Mouse (Mus musculus) kidney, embryonic 15.5 days (tissue): ENCODE results near the gene Hipk4. TPM values are rescaled to one million over a fixed set of nuclear protein-coding genes. Genes with fewer than 3 reads are reported as not detected.
"Not testable (repeated sequence)": the region's sequence is repeated elsewhere in the genome, so short reads cannot be mapped to it uniquely, and the experiment has no call there.

Experiments
- ATAC-seq: fragments of 200-750 bp; cut with Nextera tagmentation; replicated peaks from 2 replicates; pipeline ENCODE4 v1.8.0; 2017; ENCODE audit warnings: moderate TSS enrichment; ENCODE audit not compliant: low FRiP score
- H3K27ac ChIP-seq: fragments of 300-500 bp; sonication (generic); 2 replicates; pipeline ENCODE4 v1.5.1; 2015; ENCODE audit warnings: mild to moderate bottlenecking, inconsistent platforms
- H3K27me3 ChIP-seq: fragments of 300-500 bp; sonication (generic); 2 replicates; pipeline ENCODE4 v1.6.1; 2015; ENCODE audit warnings: inconsistent platforms
- H3K36me3 ChIP-seq: fragments of 300-500 bp; sonication (generic); 2 replicates; pipeline ENCODE4 v1.6.1; 2015; ENCODE audit warnings: inconsistent platforms
- H3K4me1 ChIP-seq: fragments of 300-500 bp; sonication (generic); 2 replicates; pipeline ENCODE4 v1.6.1; 2015; ENCODE audit warnings: inconsistent platforms
- H3K4me2 ChIP-seq: fragments of 300-500 bp; sonication (generic); 2 replicates; pipeline ENCODE4 v1.6.1; 2015; ENCODE audit warnings: moderate library complexity, mild to moderate bottlenecking, inconsistent platforms
- H3K4me3 ChIP-seq: fragments of 300-500 bp; sonication (generic); replicated peaks from 2 replicates; pipeline ENCODE4 v1.5.1; 2015; ENCODE audit warnings: mild to moderate bottlenecking, inconsistent platforms
- H3K9ac ChIP-seq: fragments of 300-500 bp; sonication (generic); 2 replicates; pipeline ENCODE4 v1.6.1; 2015; ENCODE audit warnings: mild to moderate bottlenecking, inconsistent platforms
- H3K9me3 ChIP-seq: fragments of 300-500 bp; sonication (generic); replicated peaks from 2 replicates; pipeline ENCODE4 v1.6.1; 2016; ENCODE audit warnings: inconsistent platforms
- WGBS: fragments of 180-500 bp; shearing (Covaris S2); methylation state at CpG from one replicate; pipeline ENCODE4 v1.1.7; 2015; ENCODE audit warnings: mixed read lengths; 5-methylcytosine and 5-hydroxymethylcytosine counted together
- polyA plus RNA-seq: library from polyadenylated mRNA; unstranded; fragments of >200 nt; fragmentation: Nextera tagmentation; extraction: Ambion mirVana; gene quantifications from 2 replicates; pipeline ENCODE4 v1.2.1, GENCODE M21; 2015

Hipk4 gene
- polyA plus RNA-seq, 1 experiment from 2014 or later: 0.92 TPM

DNA sequence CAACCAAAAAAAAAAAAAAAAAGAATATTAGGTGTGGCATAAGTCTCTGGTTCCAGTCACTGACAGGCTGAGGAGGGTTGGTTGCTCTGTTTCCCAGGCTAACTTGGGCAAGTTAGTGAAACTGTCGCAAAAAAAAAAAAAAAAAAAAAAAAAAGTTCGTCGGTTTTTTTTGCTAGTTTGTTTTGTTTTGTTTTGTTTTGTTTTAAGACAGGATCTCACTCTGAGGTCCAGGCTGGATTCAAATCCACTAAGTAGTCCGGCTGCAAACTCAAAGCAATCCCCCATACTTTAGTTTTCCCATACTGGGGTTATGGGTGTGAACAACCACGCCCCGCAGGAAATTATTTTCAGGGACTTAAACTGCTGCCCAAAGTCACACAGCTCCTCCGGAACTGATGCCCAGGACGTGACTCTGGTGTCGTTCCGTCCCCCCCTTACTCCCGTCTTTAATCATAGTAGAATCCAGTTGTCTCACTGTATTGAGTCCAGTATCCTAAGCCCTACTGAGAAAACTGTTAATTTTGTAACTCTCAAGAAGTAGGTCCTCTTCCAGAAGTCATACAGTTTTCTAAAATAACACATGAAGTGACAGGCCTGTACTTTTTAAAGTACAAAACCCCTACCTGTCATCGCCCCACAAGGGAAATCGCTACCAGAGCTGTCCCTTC lies 36.8 kb upstream of the Hipk4 start:
- Histone ChIP-seq H3K9me3 (no peaks in the 10 kb centered on the region), H3K9ac (peak overlapping the region; percentile 50), H3K27me3 (no peaks in the 10 kb centered on the region), H3K4me1 (peaks cover 54% of the 10 kb centered on the region), H3K4me3 (peak overlapping the region; percentile 81), H3K4me2 (peak overlapping the region; percentile 74), H3K27ac (peak overlapping the region; percentile 99), H3K36me3 (peaks cover 9% of the 10 kb centered on the region)
- ATAC-seq: no peak
- 1% methylated on average over 13 of the region's 13 CpGs for WGBS

DNA sequence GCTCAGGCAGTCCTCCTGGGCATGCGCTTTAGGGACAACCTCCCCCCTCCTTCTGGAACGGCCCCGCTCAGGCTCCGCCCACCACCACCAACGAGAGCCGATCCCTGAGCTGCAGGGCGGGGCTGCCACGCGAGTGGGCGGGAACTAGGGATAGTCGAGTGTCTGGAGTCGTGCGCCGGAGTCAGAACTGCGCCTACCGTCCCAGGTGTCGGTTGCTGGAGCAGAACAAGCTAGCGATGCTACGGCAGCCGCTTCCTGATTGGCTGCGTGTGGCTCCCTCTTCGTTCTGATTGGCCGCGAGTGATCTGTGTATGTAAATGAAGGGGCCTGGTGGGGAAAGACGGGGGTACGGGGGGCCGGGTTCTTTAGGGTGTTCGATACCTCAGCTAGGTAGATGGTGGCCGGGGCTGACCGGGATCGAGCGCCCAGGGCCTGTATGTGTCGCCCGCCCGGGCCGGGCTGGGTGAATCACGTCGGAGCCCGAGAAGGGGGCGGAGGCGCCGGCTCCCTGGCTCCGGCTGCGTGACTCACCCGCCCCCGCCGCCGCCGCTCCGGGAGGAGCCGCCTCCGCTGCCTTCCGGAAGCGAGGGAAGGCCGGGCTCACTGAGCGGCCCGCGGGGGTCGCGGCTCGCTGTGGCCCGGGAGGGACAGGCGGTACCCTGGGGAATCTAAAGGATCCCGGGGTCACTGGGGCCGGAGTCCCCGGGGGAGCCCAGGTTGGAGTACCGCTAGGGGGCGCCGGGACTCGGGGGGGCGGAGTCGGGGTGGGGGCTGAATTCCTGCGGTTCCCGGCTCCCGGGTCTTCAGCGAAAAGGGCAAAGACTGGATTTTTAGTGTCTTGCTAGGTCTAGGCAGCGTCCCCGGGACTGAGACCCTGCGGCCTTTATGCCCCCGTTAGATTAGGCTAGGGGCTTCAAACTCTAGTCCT lies 36.0 kb upstream of the Hipk4 start, which contains the start of gene Sertad1:
Gene Sertad1, plus strand, starts transcription at position 141 of the 928 bp plus-strand sequence.
- Histone ChIP-seq H3K4me1 (peaks cover 54% of the 10 kb centered on the region), H3K9ac (peak within 1 kb of the TSS; percentile 74), H3K9me3 (no peaks in the 10 kb centered on the region), H3K36me3 (peaks cover 9% of the 10 kb centered on the region), H3K27ac (peak within 1 kb of the TSS; percentile 99), H3K4me3 (peak within 1 kb of the TSS; percentile 81), H3K4me2 (peak within 1 kb of the TSS; percentile 74), H3K27me3 (no peaks in the 10 kb centered on the region)
- ATAC-seq: peak; percentile 92
- under 1% methylated on average over 73 of the region's 80 CpGs for WGBS

DNA sequence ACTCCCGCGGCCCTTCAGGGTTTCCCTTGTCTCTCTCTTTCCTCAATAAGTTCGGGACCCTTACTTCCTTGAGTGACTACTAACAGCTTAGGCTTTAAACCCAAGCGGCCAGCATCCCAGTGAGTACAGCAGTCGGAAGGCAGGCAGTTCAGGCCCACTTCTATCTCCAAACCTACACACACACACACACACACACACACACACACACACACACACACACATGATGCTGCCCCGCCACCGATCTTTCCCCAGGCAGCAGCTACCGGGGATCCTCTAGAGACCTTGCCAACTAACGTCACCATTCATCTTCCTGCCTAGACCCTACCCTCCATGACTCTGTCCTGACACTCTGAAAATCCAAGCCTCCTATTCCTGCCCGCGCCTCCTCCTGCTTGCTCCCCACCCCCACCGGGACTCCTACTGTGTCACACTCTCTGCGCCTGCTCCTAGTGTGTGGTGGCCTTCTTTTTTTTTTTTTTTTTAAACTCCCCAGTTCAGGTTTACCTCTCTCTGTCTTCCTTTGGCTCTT lies 35.3 kb upstream of the Hipk4 start:
- Histone ChIP-seq H3K4me1 (peaks cover 50% of the 10 kb centered on the region), H3K9ac (peak overlapping the region; percentile 74), H3K27ac (peak overlapping the region; percentile 99), H3K27me3 (no peaks in the 10 kb centered on the region), H3K9me3 (no peaks in the 10 kb centered on the region), H3K4me3 (peak overlapping the region; percentile 81), H3K4me2 (peak overlapping the region; percentile 74), H3K36me3 (peaks cover 9% of the 10 kb centered on the region)
- 1% methylated on average over 13 of the region's 13 CpGs for WGBS
- no peak for ATAC-seq

DNA sequence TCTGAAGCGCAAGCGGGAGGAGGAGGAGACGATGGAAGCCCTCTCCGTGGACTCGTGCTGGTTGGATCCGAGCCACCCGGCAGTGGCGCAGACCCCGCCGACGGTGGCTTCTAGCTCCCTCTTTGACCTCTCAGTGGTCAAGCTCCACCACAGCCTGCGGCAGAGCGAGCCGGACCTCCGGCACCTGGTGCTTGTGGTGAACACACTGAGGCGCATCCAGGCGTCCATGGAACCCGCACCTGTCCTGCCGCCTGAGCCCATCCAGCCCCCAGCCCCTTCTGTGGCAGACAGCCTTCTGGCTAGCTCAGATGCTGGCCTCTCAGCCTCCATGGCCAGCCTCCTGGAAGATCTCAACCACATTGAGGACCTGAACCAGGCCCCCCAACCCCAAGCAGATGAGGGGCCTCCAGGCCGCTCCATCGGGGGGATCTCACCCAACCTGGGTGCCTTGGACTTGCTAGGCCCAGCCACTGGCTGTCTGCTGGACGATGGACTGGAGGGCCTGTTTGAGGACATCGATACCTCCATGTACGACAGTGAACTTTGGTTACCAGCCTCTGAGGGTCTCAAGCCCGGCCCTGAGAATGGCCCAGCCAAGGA lies 33.7 kb upstream of the Hipk4 start:
- WGBS: 90% methylated on average over 25 of the region's 25 CpGs
- Histone ChIP-seq H3K4me2 (peak overlapping the region; percentile 64; the same call in 1 of the 2 replicates), H3K4me3 (no peak overlapping the region), H3K36me3 (peaks cover 9% of the 10 kb centered on the region), H3K27ac (peak overlapping the region; percentile 97), H3K4me1 (peaks cover 50% of the 10 kb centered on the region), H3K9ac (no peak overlapping the region), H3K9me3 (no peaks in the 10 kb centered on the region), H3K27me3 (no peaks in the 10 kb centered on the region)
- ATAC-seq: no peak

DNA sequence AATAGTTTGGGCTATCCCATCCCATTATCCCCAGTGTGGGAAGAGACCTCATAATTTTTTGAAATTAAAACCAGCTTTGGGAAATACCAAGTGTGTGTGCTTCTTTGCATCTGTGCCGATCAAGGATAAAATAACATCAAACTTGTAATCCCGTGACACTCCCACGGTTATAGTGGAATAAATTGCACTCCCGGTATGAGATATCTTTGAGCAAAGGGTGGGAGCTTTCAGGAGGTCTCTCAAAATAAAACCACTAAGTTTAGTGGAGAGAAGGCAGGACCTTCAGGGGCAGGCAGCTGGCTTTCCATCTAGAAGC lies 32.9 kb upstream of the Hipk4 start:
- WGBS: 13% methylated on average over 4 of the region's 4 CpGs
- H3K36me3 ChIP-seq: peaks cover 9% of the 10 kb centered on the region
- H3K4me1 ChIP-seq: peaks cover 50% of the 10 kb centered on the region
- no peak for ATAC-seq
- peak overlapping the region; percentile 40 for H3K4me3 ChIP-seq
- H3K9ac ChIP-seq: peak overlapping the region; percentile 49
- peak overlapping the region; percentile 97 for H3K27ac ChIP-seq
- no peaks in the 10 kb centered on the region for H3K27me3 ChIP-seq
- no peaks in the 10 kb centered on the region for H3K9me3 ChIP-seq
- peak overlapping the region; percentile 64 for H3K4me2 ChIP-seq

DNA sequence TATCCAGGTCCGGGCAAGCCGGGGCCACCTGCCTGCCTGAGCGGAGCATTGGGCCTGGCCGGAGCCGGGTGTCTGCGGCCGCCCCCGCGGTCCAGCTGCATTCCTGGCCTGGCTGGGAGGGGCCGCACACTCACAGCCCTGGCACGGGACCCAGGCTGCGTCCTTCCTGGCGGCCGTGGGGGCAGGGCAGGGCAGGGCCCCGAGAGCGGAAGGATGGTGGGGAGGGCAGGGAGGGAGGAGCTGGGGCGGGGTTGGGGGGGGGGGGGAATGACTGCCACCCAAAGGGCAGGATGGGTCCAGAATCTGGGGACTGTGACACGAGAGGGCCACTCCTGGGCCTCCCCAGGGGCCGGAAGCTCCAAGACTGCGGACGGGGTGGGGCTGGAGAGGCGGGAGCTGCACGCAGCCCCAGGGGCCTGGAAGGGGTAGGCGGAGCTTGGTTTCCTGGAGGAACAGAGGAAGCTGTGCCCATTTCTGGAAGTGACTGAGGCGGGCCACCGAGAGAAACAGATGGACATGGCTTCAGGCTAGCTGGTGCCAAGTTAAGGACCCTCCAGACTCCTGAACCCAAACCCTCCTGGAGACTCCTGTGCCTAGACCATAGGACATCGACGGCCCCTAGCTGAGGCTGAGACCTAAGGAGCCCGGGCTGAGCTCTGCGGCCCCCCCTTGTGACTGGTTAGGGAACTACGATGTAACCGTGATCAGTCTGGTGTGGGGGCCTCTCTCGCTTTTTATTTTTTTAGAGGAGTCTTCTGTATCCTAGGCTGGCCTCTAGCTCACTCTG lies 32.3 kb upstream of the Hipk4 start:
- peak overlapping the region; percentile 97 for H3K27ac ChIP-seq
- H3K4me2 ChIP-seq: peak overlapping the region; percentile 64
- 0% methylated on average over 30 of the region's 33 CpGs for WGBS
- peak overlapping the region; percentile 40 for H3K4me3 ChIP-seq
- no peaks in the 10 kb centered on the region for H3K27me3 ChIP-seq
- ATAC-seq: peak; percentile 86
- H3K9me3 ChIP-seq: no peaks in the 10 kb centered on the region
- H3K36me3 ChIP-seq: peaks cover 9% of the 10 kb centered on the region
- H3K4me1 ChIP-seq: peaks cover 46% of the 10 kb centered on the region
- peak overlapping the region; percentile 49 for H3K9ac ChIP-seq

DNA sequence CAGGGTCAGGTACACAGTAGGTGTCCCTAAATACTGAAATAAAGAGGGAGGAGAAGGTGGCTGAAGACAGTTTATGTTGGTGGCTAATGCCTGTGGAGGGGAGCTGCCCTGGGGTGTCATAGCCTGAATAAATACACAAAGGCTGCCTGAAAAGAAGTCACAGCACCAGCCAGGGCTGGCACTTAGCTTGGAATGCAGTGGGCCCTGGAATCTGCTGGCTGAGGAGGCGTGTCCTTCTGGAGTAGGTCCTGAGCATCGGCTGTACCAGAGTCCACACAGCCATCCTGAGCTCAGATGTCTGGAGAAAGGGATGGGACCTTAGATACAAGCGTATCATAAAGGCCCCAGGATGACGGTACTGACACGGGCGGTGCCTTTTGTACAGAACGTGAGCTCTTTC lies 31.2 kb upstream of the Hipk4 start:
- Histone ChIP-seq H3K9me3 (no peaks in the 10 kb centered on the region), H3K27ac (peak overlapping the region; percentile 97), H3K4me1 (peaks cover 46% of the 10 kb centered on the region), H3K4me3 (no peak overlapping the region), H3K4me2 (no peak overlapping the region), H3K36me3 (peaks cover 9% of the 10 kb centered on the region), H3K27me3 (no peaks in the 10 kb centered on the region), H3K9ac (no peak overlapping the region)
- 75% methylated on average over 7 of the region's 7 CpGs for WGBS
- no peak for ATAC-seq

DNA sequence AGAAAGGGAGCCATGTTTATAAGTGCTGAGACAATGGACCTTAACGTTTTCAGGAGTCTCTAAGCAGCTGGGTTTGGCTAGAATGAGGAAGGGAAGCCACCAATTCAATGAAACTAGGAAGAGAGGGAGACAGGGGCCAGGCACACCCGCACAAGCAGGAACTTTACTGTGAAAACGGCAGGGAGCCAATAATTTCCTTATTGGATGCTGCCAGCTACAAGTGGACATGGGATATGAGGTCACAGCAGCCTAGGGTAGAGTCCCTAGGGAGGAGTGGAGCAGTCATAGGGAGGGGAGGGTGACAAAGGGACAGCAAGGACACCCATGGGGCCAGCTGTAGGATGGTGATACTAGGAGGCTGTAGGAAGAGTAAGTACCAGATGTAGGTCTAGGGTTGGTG lies 30.0 kb upstream of the Hipk4 start:
- Histone ChIP-seq H3K9me3 (no peaks in the 10 kb centered on the region), H3K27ac (no peak overlapping the region), H3K27me3 (no peaks in the 10 kb centered on the region), H3K9ac (no peak overlapping the region), H3K4me2 (no peak overlapping the region), H3K4me1 (peaks cover 48% of the 10 kb centered on the region), H3K4me3 (no peak overlapping the region), H3K36me3 (peaks cover 9% of the 10 kb centered on the region)
- no peak for ATAC-seq
- WGBS: 69% methylated on average over 3 of the region's 3 CpGs

DNA sequence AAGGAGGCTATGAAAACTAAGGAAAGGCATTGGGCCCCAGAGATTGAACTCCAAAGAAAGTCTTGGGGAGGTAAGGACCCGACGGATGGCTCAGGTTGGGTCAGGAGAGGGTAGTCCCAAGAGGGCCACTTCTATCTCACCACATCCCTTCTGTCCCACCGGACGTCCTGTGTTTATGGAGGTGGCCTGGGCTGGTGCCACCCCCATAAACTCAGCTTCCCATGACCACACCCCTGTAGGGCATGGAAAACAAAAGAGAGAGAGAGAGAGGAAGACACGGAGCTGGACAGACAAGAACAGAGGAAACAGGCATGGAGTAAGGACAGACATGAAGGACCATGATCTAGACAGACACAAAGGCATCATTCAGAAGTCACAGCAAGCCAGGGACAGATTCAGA lies 29.6 kb upstream of the Hipk4 start:
- peaks cover 44% of the 10 kb centered on the region for H3K4me1 ChIP-seq
- 78% methylated on average over 5 of the region's 5 CpGs for WGBS
- no peaks in the 10 kb centered on the region for H3K9me3 ChIP-seq
- H3K36me3 ChIP-seq: peaks cover 9% of the 10 kb centered on the region
- no peak overlapping the region for H3K4me2 ChIP-seq
- ATAC-seq: no peak
- H3K27ac ChIP-seq: no peak overlapping the region
- H3K27me3 ChIP-seq: no peaks in the 10 kb centered on the region
- H3K4me3 ChIP-seq: no peak overlapping the region
- H3K9ac ChIP-seq: no peak overlapping the region

DNA sequence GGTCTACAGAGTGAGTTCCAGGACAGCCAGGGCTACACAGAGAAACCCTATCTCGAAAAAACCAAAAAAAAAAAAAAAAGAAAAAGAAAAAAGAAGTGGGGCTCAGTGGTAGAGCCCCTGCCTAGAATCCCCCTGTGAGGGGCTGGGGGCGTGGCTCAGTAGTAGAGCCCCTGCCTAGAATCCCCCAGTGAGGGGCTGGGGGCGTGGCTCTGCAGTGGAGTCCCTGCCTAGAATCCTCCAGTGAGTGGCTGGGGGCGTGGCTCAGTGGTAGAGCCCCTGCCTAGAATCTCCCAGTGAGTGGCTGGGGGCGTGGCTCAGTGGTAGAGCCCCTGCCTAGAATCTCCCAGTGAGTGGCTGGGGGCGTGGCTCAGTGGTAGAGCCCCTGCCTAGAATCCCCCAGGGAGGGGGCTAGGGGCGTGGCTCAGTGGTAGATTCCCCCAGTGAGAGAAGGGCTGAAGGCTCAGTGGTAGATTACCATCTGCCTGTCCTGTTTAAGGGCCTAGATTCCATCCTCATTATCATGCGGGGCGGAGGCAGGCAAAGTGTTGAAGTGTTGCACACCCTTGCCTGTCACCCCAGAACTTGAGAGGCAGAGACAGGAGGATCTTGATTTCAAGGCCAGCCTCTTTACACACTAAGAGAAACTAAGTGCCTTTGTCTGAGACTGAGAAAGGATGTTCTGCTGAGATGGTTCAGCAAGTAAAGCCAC lies 28.3 kb upstream of the Hipk4 start:
- H3K4me3 ChIP-seq, ATAC-seq, H3K36me3 ChIP-seq, H3K9me3 ChIP-seq, H3K9ac ChIP-seq, H3K27ac ChIP-seq, H3K4me2 ChIP-seq, H3K27me3 ChIP-seq: not testable (repeated sequence)
- 88% methylated on average over 9 of the region's 9 CpGs for WGBS
- peaks cover 30% of the 10 kb centered on the region for H3K4me1 ChIP-seq

DNA sequence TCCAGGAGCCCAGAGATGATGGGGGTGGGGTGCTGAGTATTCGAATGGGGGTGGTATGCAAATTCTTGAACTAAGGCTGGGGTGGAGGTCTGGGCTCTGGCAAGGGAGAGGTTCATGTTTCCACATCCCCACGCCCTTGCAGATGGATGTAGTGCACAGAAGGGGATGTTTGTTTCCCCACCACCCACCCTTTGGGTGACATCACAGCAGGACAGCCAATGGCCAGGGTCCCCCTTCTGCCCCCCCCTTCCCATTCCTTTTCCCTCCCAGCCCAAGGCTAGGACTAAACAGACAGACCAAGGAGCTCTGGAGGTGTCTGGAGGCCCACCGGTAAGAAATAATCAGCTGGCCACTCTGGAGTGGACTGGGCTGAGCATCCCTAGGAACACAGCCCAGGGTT lies 24.0 kb upstream of the Hipk4 start, which contains the start of gene Prx:
Gene Prx, plus strand, starts transcription at position 289 of the 400 bp plus-strand sequence.
- 42% methylated on average over 3 of the region's 3 CpGs for WGBS
- Histone ChIP-seq H3K36me3 (no peaks in the 10 kb centered on the region), H3K4me3 (no peak within 1 kb of the TSS), H3K9me3 (no peaks in the 10 kb centered on the region), H3K4me2 (no peak within 1 kb of the TSS), H3K4me1 (0 out of 2 replicates have a peak, but pooled peaks cover 9% of the 10 kb centered on the region), H3K9ac (no peak within 1 kb of the TSS), H3K27me3 (no peaks in the 10 kb centered on the region), H3K27ac (no peak within 1 kb of the TSS)
- ATAC-seq: no peak; the same call in 1 of the 2 replicates
